Mouse (Mus musculus) cortical plate, adult 2 months (tissue): ENCODE data around the gene Cptp. TPM values are rescaled to one million over a fixed set of nuclear protein-coding genes. Genes with fewer than 3 reads are reported as not detected.

Experiments
- H3K27ac ChIP-seq: fragments of 200-500 bp; 2 replicates; pipeline ENCODE4 v1.5.1; 2012; ENCODE audit warnings: low read length, control low read depth, inconsistent platforms; ENCODE audit not compliant: insufficient read depth
- H3K4me1 ChIP-seq: fragments of 200-500 bp; 2 replicates; pipeline ENCODE4 v1.6.1; 2011; ENCODE audit warnings: low read length; ENCODE audit not compliant: control insufficient read depth, insufficient read depth
- H3K4me3 ChIP-seq: fragments of 200-500 bp; 2 replicates; pipeline ENCODE4 v1.5.1; 2011; ENCODE audit warnings: mild to moderate bottlenecking, low read length, control low read depth; ENCODE audit not compliant: insufficient read depth
- CTCF ChIP-seq: fragments of 200-500 bp; IDR thresholded peaks from 2 replicates; pipeline ENCODE4 v1.5.1; 2011; ENCODE audit warnings: mild to moderate bottlenecking, control low read depth, low read length; ENCODE audit not compliant: insufficient read depth; ENCODE audit errors: extremely low read depth
- POLR2A ChIP-seq: fragments of 200-500 bp; IDR thresholded peaks from 2 replicates; pipeline ENCODE4 v1.6.1; 2011; ENCODE audit warnings: mild to moderate bottlenecking, low read length, control low read depth; ENCODE audit not compliant: insufficient read depth; ENCODE audit errors: extremely low read depth
- polyA plus RNA-seq: library from polyadenylated mRNA; depleted of rRNA; stranded (reverse); fragments of >200 nt; gene quantifications from 2 replicates; pipeline ENCODE4 v1.2.3, GENCODE M21; 2012

The Cptp gene
- polyA plus RNA-seq, 1 experiment = 21.9 TPM

GRCm38 (mm10) chr4:155856881-155857280 is 12.4 kb downstream of the Cptp start:
- TF ChIP-seq CTCF (no peak), POLR2A (no peak)

GRCm38 (mm10) chr4:155856071-155856470 is 13.2 kb downstream of the Cptp start:
- Histone ChIP-seq H3K27ac (no peak overlapping the region), H3K4me1 (peaks cover 3% of the 10 kb centered on the region), H3K4me3 (no peak overlapping the region)
- no peak for TF ChIP-seq POLR2A
- no peak for TF ChIP-seq CTCF

More at GRCm38 (mm10) chr4:155856881-155857280, 12.4 kb downstream of the Cptp start:
- no peak overlapping the region for H3K4me3 ChIP-seq
- peaks cover under 1% of the 10 kb centered on the region; the same call in 1 of the 2 replicates for H3K4me1 ChIP-seq
- no peak overlapping the region for H3K27ac ChIP-seq

GRCm38 (mm10) chr4:155854991-155855390 is 14.2 kb downstream of the Cptp start:
- H3K4me3 ChIP-seq = no peak overlapping the region
- TF ChIP-seq POLR2A = no peak
- no peak for TF ChIP-seq CTCF
- H3K27ac ChIP-seq = no peak overlapping the region
- H3K4me1 ChIP-seq = peaks cover 3% of the 10 kb centered on the region

- H3K4me3 ChIP-seq = no peak overlapping the region
- H3K4me1 ChIP-seq = peaks cover 13% of the 10 kb centered on the region
- TF ChIP-seq POLR2A = no peak
- TF ChIP-seq CTCF = no peak
- H3K27ac ChIP-seq = no peak overlapping the region
Measured at GRCm38 (mm10) chr4:155853421-155853820, 15.8 kb downstream of the Cptp start.

GRCm38 (mm10) chr4:155851951-155852411 is 17.3 kb downstream of the Cptp start:
- no peak for TF ChIP-seq CTCF
- TF ChIP-seq POLR2A = no peak
- no peak overlapping the region for H3K4me3 ChIP-seq
- H3K27ac ChIP-seq = no peak overlapping the region
- H3K4me1 ChIP-seq = peaks cover 15% of the 10 kb centered on the region

GRCm38 (mm10) chr4:155851368-155851767 is 17.9 kb downstream of the Cptp start:
- TF ChIP-seq CTCF (no peak), POLR2A (no peak)
- H3K4me1 ChIP-seq = peaks cover 18% of the 10 kb centered on the region
- H3K4me3 ChIP-seq = no peak overlapping the region
- no peak overlapping the region for H3K27ac ChIP-seq

- Histone ChIP-seq H3K4me3 (no peak overlapping the region), H3K4me1 (peaks cover 18% of the 10 kb centered on the region), H3K27ac (no peak overlapping the region)
- no peak for TF ChIP-seq POLR2A
- TF ChIP-seq CTCF = no peak
Measured at GRCm38 (mm10) chr4:155849792-155850451, 19.3 kb downstream of the Cptp start.

- Histone ChIP-seq H3K4me3 (no peak overlapping the region), H3K4me1 (peaks cover 18% of the 10 kb centered on the region), H3K27ac (no peak overlapping the region)
- TF ChIP-seq POLR2A (no peak), CTCF (no peak)
Measured at GRCm38 (mm10) chr4:155849391-155849790, 19.8 kb downstream of the Cptp start.

- TF ChIP-seq POLR2A (no peak), CTCF (no peak)
- Histone ChIP-seq H3K27ac (no peak overlapping the region), H3K4me1 (peaks cover 18% of the 10 kb centered on the region), H3K4me3 (peak overlapping the region; percentile 97)
Measured at GRCm38 (mm10) chr4:155848434-155849095, 20.7 kb downstream of the Cptp start.
